Mouse (Mus musculus) neural tube, embryonic 13.5 days (tissue): ENCODE results near the gene Foxk2. TPM values are rescaled to one million over a fixed set of nuclear protein-coding genes. Genes with fewer than 3 reads are reported as not detected.

ENCODE experiments used
- ATAC-seq: fragments of 200-750 bp; cut with Nextera tagmentation; 2 replicates; pipeline ENCODE4 v1.8.0; 2017; ENCODE audit warnings: low read depth, mild to moderate bottlenecking, moderate TSS enrichment, moderate library complexity
- H3K27ac ChIP-seq: fragments of 300-500 bp; sonication (generic); replicated peaks from 2 replicates; pipeline ENCODE4 v1.5.1; 2015; ENCODE audit warnings: moderate library complexity, mild to moderate bottlenecking, inconsistent platforms
- H3K27me3 ChIP-seq: fragments of 300-500 bp; sonication (generic); 2 replicates; pipeline ENCODE4 v1.6.1; 2015; ENCODE audit warnings: mild to moderate bottlenecking, inconsistent platforms
- H3K36me3 ChIP-seq: fragments of 300-500 bp; sonication (generic); 2 replicates; pipeline ENCODE4 v1.6.1; 2015; ENCODE audit warnings: mild to moderate bottlenecking, inconsistent platforms
- H3K4me1 ChIP-seq: fragments of 300-500 bp; sonication (generic); replicated peaks from 2 replicates; pipeline ENCODE4 v1.6.1; 2015; ENCODE audit warnings: inconsistent platforms
- H3K4me2 ChIP-seq: fragments of 300-500 bp; sonication (generic); 2 replicates; pipeline ENCODE4 v1.6.1; 2015; ENCODE audit warnings: inconsistent platforms, mild to moderate bottlenecking, moderate library complexity
- H3K4me3 ChIP-seq: fragments of 300-500 bp; sonication (generic); 2 replicates; pipeline ENCODE4 v1.5.1; 2015; ENCODE audit warnings: mild to moderate bottlenecking, inconsistent platforms
- H3K9ac ChIP-seq: fragments of 300-500 bp; sonication (generic); 2 replicates; pipeline ENCODE4 v1.6.1; 2015; ENCODE audit warnings: moderate library complexity, mild to moderate bottlenecking, inconsistent platforms
- H3K9me3 ChIP-seq: fragments of 300-500 bp; sonication (generic); 2 replicates; pipeline ENCODE4 v1.6.1; 2016; ENCODE audit warnings: inconsistent platforms
- WGBS: fragments of 180-500 bp; shearing (Covaris S2); methylation state at CpG from one replicate; pipeline ENCODE4 v1.1.7; 2015; 5-methylcytosine and 5-hydroxymethylcytosine counted together
- polyA plus RNA-seq: library from polyadenylated mRNA; unstranded; fragments of >200 nt; fragmentation: Nextera tagmentation; extraction: Ambion mirVana; gene quantifications from 2 replicates; pipeline ENCODE4 v1.2.1, GENCODE M21; 2015

The Foxk2 gene
- polyA plus RNA-seq, 1 experiment from 2014 or later = 10.9 TPM

- H3K27me3 ChIP-seq = no peaks in the 10 kb centered on the region
- 0 out of 2 replicates have a peak overlapping the region, but pooled peaks have one; percentile 84 for H3K4me3 ChIP-seq
- WGBS = 27% methylated on average over 9 of the region's 9 CpGs
- no peak overlapping the region for H3K9ac ChIP-seq
- H3K4me2 ChIP-seq = peak overlapping the region; percentile 56
- peaks cover 19% of the 10 kb centered on the region for H3K36me3 ChIP-seq
- peak overlapping the region; percentile 99 for H3K27ac ChIP-seq
- no peaks in the 10 kb centered on the region for H3K9me3 ChIP-seq
- H3K4me1 ChIP-seq = peaks cover 34% of the 10 kb centered on the region
- no peak for ATAC-seq
These were observed 24.1 kb upstream of the Foxk2 start for GRCm38 (mm10) chr11:121235475-121236238.

GRCm38 (mm10) chr11:121236564-121237344 lies 23.0 kb upstream of the Foxk2 start, which contains the start of gene Narf:
TSS of gene Narf (plus strand) at chr11:121237253.
- WGBS = under 1% methylated on average over 50 of the region's 50 CpGs
- Histone ChIP-seq H3K4me2 (peak within 1 kb of the TSS; percentile 76), H3K4me1 (peaks cover 45% of the 10 kb centered on the region), H3K27ac (peak within 1 kb of the TSS; percentile 99), H3K4me3 (peak within 1 kb of the TSS; percentile 84), H3K27me3 (no peaks in the 10 kb centered on the region), H3K36me3 (peaks cover 28% of the 10 kb centered on the region), H3K9ac (peak within 1 kb of the TSS; percentile 93), H3K9me3 (no peaks in the 10 kb centered on the region)
- ATAC-seq = peak; percentile 100

GRCm38 (mm10) chr11:121237345-121238128 lies 22.3 kb upstream of the Foxk2 start:
- peaks cover 36% of the 10 kb centered on the region for H3K36me3 ChIP-seq
- H3K4me1 ChIP-seq = peaks cover 51% of the 10 kb centered on the region
- ATAC-seq = peak; percentile 18; the same call in 1 of the 2 replicates
- peak overlapping the region; percentile 76 for H3K4me2 ChIP-seq
- 4% methylated on average over 28 of the region's 28 CpGs for WGBS
- H3K27ac ChIP-seq = peak overlapping the region; percentile 99
- no peaks in the 10 kb centered on the region for H3K9me3 ChIP-seq
- H3K27me3 ChIP-seq = no peaks in the 10 kb centered on the region
- peak overlapping the region; percentile 84 for H3K4me3 ChIP-seq
- peak overlapping the region; percentile 93 for H3K9ac ChIP-seq

GRCm38 (mm10) chr11:121239669-121240068 lies 20.1 kb upstream of the Foxk2 start:
- H3K9me3 ChIP-seq = no peaks in the 10 kb centered on the region
- no peak overlapping the region for H3K4me3 ChIP-seq
- peaks cover 56% of the 10 kb centered on the region for H3K36me3 ChIP-seq
- no peaks in the 10 kb centered on the region for H3K27me3 ChIP-seq
- H3K27ac ChIP-seq = no peak overlapping the region
- peaks cover 51% of the 10 kb centered on the region for H3K4me1 ChIP-seq
- no peak overlapping the region for H3K9ac ChIP-seq
- no peak for ATAC-seq
- H3K4me2 ChIP-seq = peak overlapping the region; percentile 76; the same call in 1 of the 2 replicates
- WGBS = 93% methylated on average over 2 of the region's 2 CpGs

GRCm38 (mm10) chr11:121250196-121250595 lies 9.6 kb upstream of the Foxk2 start:
- H3K9me3 ChIP-seq = no peaks in the 10 kb centered on the region
- no peak overlapping the region for H3K4me2 ChIP-seq
- no peak for ATAC-seq
- H3K4me1 ChIP-seq = no peaks in the 10 kb centered on the region
- peaks cover 97% of the 10 kb centered on the region for H3K36me3 ChIP-seq
- no peak overlapping the region for H3K9ac ChIP-seq
- H3K27me3 ChIP-seq = no peaks in the 10 kb centered on the region
- no peak overlapping the region for H3K27ac ChIP-seq
- 88% methylated on average over 8 of the region's 8 CpGs for WGBS
- H3K4me3 ChIP-seq = no peak overlapping the region

- Histone ChIP-seq H3K36me3 (peaks cover 53% of the 10 kb centered on the region), H3K27me3 (no peaks in the 10 kb centered on the region), H3K4me2 (peak overlapping the region; percentile 98), H3K9me3 (no peaks in the 10 kb centered on the region), H3K27ac (peak overlapping the region; percentile 85), H3K9ac (peak overlapping the region; percentile 98), H3K4me1 (peaks cover 41% of the 10 kb centered on the region), H3K4me3 (peak overlapping the region; percentile 99)
- ATAC-seq = peak; percentile 19
- WGBS = 0% methylated on average over 58 of the region's 60 CpGs
These were observed 569 bp downstream of the Foxk2 start for GRCm38 (mm10) chr11:121260211-121260906.

GRCm38 (mm10) chr11:121261074-121261473 lies 1.3 kb downstream of the Foxk2 start:
- Histone ChIP-seq H3K36me3 (peaks cover 52% of the 10 kb centered on the region), H3K9ac (peak overlapping the region; percentile 98), H3K9me3 (no peaks in the 10 kb centered on the region), H3K4me1 (peaks cover 41% of the 10 kb centered on the region), H3K4me2 (peak overlapping the region; percentile 98), H3K27me3 (no peaks in the 10 kb centered on the region), H3K4me3 (peak overlapping the region; percentile 99), H3K27ac (peak overlapping the region; percentile 85; the same call in 1 of the 2 replicates)
- no peak for ATAC-seq
- WGBS = 66% methylated on average over 2 of the region's 2 CpGs

GRCm38 (mm10) chr11:121277516-121277915 lies 17.7 kb downstream of the Foxk2 start:
- Histone ChIP-seq H3K4me1 (peaks cover 3% of the 10 kb centered on the region; the same call in 1 of the 2 replicates), H3K9ac (no peak overlapping the region), H3K4me3 (no peak overlapping the region), H3K27me3 (no peaks in the 10 kb centered on the region), H3K4me2 (no peak overlapping the region), H3K27ac (no peak overlapping the region), H3K36me3 (0 out of 2 replicates have a peak, but pooled peaks cover 3% of the 10 kb centered on the region), H3K9me3 (no peaks in the 10 kb centered on the region)
- ATAC-seq = no peak
- WGBS = 91% methylated on average over 8 of the region's 8 CpGs

GRCm38 (mm10) chr11:121278011-121278410 lies 18.2 kb downstream of the Foxk2 start:
- peaks cover 6% of the 10 kb centered on the region; the same call in 1 of the 2 replicates for H3K4me1 ChIP-seq
- no peaks in the 10 kb centered on the region for H3K27me3 ChIP-seq
- 89% methylated on average over 3 of the region's 3 CpGs for WGBS
- H3K9me3 ChIP-seq = no peaks in the 10 kb centered on the region
- ATAC-seq = no peak
- no peak overlapping the region for H3K27ac ChIP-seq
- no peak overlapping the region for H3K4me2 ChIP-seq
- no peak overlapping the region for H3K4me3 ChIP-seq
- H3K36me3 ChIP-seq = 0 out of 2 replicates have a peak, but pooled peaks cover 1% of the 10 kb centered on the region
- no peak overlapping the region for H3K9ac ChIP-seq

- no peak for ATAC-seq
- no peaks in the 10 kb centered on the region for H3K9me3 ChIP-seq
- H3K4me2 ChIP-seq = no peak overlapping the region
- peaks cover 31% of the 10 kb centered on the region for H3K36me3 ChIP-seq
- H3K4me3 ChIP-seq = no peak overlapping the region
- H3K27me3 ChIP-seq = no peaks in the 10 kb centered on the region
- H3K27ac ChIP-seq = no peak overlapping the region
- WGBS = 91% methylated on average over 6 of the region's 6 CpGs
- peaks cover 6% of the 10 kb centered on the region; the same call in 1 of the 2 replicates for H3K4me1 ChIP-seq
- H3K9ac ChIP-seq = no peak overlapping the region
These were observed 23.1 kb downstream of the Foxk2 start for GRCm38 (mm10) chr11:121282911-121283310.

- Histone ChIP-seq H3K9me3 (no peaks in the 10 kb centered on the region), H3K4me2 (no peak overlapping the region), H3K27ac (no peak overlapping the region), H3K4me1 (no peaks in the 10 kb centered on the region), H3K36me3 (peaks cover 84% of the 10 kb centered on the region), H3K4me3 (no peak overlapping the region), H3K9ac (no peak overlapping the region), H3K27me3 (no peaks in the 10 kb centered on the region)
- ATAC-seq = no peak
- 89% methylated on average over 3 of the region's 3 CpGs for WGBS
These were observed 30.1 kb downstream of the Foxk2 start for GRCm38 (mm10) chr11:121289859-121290258.
